Mouse (Mus musculus): Measurements from ENCODE around the gene Mon2.

- TF ChIP-seq CTCF (conservative IDR thresholded peaks at IDR 0.05; ENCODE audit: insufficient read depth, insufficient read length, low read depth, low read length) (no peak), POLR2A (IDR thresholded peaks at IDR 0.05; ENCODE audit: low read depth, low read length) (no peak)
These were observed 44.9 kb downstream of the Mon2 start for GRCm38 (mm10) chr10:123031449-123031848.

All from kidney, adult 2 months (tissue).